Mouse (Mus musculus) kidney, adult 9 months (tissue): ENCODE measurements at regions not wholly inside any gene's neighbourhood (a gene's known extent, or its start where the extent isn't known, plus 50 kb on each side); places are given as distances from the start of the nearest gene placed in this dataset.

Experiments
- DNase-seq: peaks from one replicate; pipeline ENCODE4 v3.0.0; 2022

DNA sequence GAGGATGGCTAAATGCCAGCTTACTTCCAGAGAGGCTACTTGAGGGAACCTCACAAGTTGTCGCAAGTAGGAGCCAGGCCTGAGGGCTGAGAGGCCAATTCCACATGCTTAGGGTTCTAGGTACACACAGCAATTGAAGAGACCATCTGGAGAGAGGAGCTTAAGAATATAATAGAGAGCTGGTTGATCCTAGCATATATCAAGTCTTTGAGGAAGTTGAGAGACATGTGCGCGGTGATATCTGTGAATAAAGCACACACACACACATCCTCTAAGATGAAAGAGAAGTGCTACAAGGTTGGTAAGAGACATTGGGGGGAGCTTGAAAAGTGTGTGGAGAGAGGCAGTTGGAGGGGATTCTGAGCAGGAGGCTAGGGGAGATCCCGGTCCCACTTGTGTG is 189.5 kb downstream of the Zfp462 start:
- DNase-seq = no peak

DNA sequence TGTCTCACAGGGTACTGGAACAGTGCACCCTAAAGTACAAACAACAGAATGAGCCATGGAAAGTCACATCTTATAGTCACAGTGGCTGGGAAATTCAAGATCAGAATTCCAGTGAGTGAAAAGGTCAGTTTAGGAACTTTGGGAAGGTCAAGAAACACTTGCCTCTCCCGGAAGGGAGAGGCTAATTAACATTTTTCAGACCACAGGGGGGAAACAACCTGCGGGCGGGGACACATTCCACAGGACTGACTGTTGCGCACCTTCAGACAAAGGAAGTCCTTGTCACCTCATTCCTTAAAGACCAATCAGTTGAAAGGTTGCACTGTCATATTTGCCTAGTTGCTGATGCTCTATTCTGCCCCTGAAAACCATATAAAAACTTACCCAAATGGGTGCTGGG is 189.9 kb downstream of the Zfp462 start:
- no peak for DNase-seq

DNA sequence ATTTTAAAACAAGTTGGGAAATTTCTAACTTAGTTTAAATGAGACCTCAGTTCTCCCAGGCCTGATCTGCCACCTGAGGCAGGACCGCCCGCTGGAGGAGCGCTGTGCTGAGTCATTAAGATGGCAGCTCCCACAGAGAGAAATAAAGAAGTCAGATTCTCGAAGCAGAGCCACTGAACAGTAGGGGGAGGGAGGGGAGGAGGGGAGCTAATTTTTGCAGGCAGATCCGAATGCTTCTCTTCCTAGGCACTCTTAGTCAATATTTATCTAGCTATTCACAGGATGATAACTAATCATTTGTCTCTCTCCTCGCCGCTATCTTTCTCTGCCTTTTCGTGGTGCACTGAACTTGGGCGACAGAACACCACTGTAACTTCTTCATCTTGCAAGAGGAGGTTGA is 191.4 kb downstream of the Zfp462 start:
- DNase-seq = no peak

DNA sequence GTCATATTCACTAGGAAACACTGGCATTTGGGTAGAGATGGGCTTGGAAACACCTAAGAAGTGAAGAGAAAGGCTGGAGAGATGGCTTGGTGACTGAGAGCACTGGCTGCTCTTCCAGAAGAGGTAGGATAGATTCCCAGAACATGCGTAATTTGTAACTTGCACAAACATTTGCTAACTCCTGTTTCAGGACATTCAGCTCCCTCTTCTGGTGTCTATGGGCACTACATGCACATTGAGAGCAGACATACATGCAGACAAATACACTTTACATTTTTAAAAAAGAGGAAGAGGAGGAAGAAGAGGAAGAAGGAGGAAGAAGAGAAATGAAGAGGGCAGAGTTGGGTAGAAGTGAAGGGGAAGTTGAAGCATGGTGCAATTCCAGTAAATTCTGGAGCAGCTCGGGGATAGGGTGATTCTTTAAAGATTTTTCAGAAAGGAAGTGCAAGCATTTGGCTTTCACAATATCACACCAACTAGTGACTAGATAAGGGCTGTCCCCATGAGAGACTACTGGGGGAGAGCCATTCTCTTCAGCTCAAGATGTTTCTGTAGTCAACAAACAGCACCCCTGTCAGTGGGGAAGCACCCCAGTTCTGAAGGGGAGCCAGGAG is 193.0 kb downstream of the Zfp462 start:
- no peak for DNase-seq

DNA sequence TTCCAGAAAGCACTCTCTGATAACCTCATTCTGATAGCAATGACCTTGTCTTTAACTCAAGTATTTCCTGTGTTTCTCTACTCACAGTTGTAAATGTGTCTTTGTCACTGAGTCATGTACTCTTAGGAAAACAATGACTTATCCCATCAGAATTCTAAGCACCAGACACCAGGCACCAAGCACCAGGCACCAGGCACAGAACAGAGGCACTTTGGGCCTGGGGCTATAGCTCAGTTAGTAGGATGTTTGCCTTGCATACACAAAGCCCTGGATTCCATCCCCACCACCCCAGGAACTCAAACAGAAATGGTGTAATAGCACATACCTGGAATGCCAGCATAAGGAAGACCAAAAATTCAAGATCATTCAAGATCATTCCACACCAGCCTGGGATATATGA is 196.5 kb downstream of the Zfp462 start:
- no peak for DNase-seq

DNA sequence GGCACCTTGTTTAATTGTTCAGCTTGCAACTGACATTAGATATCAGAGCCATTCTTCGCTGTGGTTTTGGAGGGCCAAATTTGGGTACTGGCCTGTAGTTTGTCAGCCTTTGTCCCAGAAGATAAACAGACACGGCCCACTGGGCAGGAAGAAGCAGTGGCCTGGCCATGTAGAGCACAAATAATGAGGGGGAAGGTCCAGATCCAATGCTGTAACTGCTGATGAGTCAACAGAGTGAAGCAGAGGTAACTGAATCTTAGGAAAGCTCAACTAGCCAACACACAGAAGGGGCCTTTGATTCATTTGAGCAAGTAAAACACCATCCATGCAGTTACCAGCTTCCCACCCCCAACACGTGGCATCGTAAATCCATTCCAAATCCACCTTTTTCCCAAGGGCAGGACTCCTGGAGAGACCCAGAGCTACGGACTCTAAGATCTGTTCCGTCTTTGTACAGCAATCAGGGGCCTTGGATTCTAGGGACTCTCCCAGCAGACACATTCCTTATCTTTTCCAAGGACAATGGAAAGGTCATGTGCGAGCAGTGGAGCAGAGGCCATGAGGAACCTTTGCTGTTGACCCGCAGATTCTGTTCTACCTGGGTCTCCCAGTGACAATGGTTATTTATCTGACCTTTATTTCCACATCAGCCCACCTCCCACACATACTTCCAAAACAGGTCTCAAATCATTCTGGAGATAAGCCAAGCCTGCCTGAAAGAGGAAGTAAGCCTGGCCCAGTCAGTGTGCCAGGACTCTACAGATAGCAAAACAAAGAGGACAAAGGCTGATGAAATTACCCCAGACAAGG is 197.3 kb downstream of the Zfp462 start:
- DNase-seq = no peak

DNA sequence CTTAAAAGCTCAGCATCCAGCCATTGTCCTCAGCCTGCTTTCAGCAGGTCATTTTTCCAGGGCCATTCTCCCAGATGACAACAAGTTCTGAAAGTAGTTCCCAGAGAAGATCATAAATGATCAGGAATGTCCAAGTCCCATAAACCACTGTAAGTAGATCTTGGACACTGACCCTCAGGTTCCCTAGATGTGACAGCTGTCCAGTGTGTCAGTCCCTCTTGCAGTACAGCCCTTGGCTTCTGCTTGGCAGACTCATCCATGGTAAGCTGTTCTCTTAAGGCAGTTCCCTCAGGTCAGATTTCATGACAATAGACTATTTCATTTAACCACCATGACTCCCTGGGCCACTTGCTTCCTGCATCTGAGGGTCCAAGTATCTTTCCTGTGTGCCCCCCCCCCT is 198.6 kb downstream of the Zfp462 start:
- DNase-seq = no peak

DNA sequence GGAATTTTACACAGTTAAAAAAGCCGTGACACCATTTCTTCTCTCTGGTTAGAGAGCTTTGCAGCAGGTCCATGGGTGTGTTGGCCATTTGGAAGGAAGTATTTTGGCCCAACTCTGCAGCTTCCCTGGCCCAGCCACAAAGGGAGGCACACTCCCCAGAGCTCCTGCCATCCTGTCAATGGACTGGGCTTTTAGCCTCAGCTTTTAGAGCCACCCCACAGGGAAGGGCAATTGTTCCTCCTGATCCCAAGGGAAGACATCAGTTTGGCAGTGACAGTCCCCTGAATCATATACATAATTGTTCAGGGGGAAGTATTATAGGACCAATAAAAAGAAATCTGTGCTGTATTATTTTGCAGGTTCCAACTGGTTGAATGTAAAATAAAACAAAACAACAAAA is 200.1 kb downstream of the Zfp462 start:
- DNase-seq = no peak

DNA sequence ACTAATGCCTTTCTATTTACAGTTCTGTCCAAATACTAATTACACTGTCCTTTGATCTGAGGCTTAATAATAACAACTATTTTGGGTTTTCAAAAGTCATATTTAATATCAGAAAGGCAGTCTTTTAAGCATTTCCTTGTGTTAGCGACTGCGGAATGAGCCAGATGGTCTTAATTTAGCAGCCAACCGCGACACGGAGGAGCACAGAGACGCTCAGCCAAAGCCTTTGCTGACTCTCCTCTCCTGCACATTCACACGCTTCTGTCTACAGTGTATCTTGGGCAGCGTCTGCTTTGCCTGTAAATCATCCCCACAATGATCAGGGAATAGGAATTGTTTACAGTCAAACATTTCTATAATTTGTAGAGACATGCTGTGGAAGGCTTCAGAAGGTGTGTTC is 201.1 kb downstream of the Zfp462 start:
- no peak for DNase-seq

DNA sequence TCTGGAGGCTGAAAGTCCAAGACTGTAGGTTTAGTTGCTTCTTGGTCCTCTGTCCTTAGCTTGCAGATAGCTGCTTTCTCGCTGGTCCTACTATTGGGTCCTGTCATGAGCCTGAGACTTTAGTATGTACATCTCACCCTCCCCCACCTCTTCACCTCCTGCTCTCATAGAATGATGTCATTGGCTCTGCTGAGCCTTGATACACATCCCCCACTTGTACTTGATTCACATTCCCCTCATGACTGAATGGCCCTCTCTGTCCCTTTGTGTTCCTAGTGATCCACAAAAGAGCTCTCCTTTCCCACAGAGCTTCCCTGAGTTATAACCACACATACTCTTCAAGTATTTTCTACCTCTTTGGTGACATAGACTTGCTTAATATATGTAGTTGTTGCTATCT is 201.5 kb upstream of the Rad23b start:
- no peak for DNase-seq

DNA sequence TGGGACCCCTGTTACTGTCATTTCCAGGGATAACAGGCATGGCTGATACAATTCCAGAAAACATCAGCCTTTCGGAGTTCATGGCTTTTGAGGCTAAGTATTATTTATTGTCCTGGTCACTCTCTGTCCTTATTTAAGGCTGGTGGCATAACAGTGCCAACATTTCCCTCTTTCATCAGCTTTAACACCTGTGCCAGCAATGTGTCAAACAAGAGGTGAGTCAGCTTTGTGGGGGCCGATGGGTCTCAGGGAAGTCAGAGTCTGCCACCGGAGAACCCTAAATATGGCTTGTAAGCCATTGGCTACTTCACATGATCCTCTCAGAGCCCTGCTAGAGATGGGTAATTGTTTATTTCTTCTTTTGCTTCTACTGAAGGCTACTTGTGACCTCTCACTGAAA is 195.3 kb upstream of the Rad23b start:
- DNase-seq = no peak

DNA sequence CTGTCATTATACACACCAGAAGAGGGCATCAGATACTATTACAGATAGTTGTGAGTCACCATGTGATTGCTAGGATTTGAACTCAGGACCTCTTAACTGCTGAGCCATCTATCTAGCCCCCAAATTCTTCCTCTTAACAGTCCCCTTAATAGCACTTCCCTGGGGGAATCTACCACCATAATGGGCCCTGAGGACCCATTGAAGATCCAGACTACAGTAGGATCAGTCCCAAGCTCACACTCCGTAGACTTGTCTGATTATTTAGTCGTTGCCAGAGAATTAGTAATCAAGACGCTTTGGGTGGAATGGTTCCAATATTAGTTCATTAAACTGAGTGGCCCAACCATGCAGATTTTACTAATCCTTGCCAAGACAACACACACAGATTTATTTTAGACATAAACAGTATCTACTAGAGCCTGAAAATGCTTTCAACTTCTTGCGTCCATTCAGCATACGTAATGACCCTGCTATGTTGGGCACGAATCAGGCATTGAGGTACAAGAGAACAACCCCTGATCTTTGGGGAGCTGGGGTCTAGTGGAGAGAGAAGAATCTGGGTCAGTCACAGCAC is 191.6 kb upstream of the Rad23b start:
- DNase-seq = no peak

DNA sequence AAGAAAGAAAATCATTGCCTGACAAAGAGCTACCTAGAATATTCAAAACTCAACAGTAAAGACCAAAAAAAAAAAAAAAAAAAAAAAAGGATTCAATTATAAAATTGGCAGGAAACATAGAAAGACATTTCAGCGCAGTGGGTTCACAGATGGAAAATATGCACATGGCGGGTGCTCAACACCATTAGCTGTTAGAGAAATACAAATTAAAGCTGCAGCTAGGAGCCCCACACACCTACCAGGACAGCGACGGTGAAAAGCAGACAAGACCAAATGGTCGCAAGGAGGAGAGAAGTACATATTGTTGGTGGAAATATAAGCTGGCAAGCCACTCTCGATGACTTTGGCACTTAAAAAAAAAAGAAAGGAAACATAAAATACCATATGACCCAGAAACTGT is 183.6 kb upstream of the Rad23b start:
- no peak for DNase-seq

DNA sequence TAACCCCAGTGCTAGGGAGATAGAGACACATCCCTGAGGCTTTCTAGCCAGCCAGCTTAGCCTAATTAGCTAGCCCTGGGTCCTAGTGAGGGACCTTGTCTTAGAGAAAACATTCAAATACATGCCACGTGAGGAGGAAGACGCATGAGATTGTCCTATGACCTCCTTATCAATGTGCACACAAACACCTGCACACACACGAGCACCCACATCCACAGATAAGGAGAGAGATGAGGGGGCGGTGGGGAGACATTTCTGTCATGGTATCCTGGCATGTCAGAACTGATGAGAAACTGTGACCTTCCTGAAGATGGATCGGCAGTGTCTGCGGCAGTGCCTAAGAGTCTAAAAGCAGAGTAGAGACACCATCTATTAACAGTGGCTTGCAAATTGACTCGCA is 180.8 kb upstream of the Rad23b start:
- DNase-seq = no peak

DNA sequence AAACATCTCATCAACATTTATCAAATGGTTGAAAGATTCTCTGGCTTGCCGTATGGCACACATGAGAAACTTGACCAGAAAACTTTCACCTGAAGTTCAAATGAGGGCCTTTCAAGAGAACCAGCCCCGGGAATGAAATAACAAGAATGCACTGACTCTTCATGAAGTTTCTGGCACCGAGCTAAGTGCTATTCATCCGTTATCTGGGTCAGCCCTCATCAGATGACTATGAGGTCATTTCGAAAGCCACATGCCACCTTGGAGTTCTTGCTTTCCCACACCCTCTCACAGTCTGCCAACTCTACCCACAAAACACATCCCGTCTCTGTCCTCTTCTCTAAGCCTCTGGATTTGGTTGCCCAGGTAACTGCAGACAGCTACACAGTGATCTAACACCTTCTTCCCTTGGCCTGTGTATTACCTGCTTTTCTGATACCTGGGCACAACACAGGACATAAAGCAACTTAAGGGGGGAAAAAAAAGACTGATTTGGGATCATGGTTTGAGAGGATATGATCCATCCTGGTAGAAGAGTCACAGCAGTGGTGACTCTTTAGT is 177.4 kb upstream of the Rad23b start:
- no peak for DNase-seq

DNA sequence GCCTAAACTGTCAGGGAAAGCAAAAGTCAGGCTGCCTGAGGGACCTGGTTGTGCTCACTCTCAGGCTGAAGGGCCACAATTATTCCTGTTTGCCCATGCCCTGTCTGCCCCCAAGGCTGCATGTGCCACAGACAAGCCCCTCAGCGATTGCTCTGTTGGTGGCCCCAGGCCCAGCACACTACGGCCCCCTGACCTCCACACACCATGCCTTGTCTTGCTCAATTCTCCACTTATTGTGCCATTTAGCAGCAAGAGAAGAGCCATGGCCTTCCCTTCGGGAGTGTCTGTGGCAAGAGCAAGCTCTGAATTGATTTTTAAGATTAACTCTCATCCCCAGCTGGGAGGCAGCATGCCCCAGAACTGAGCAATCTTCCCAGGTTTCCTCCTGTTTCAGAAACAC is 173.8 kb upstream of the Rad23b start:
- DNase-seq = no peak

DNA sequence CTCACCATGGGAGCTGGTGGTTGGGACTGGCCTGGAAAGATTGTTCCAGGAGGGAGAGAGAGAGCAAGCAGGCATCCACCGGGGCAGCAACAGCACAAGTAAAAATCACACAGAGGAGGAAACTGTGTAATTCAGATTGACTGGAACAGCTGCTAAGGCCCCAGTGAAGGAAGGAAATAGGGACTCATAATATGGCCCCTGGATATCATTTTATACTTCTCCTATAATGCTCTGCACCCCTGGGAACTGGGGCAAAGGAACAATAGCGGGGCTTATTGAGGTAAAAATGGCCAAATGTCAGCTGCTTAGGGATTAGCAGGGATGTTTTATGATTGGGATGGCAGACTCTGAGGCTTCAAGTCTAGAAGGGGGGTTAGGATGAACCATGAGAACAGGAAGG is 170.4 kb upstream of the Rad23b start:
- no peak for DNase-seq

DNA sequence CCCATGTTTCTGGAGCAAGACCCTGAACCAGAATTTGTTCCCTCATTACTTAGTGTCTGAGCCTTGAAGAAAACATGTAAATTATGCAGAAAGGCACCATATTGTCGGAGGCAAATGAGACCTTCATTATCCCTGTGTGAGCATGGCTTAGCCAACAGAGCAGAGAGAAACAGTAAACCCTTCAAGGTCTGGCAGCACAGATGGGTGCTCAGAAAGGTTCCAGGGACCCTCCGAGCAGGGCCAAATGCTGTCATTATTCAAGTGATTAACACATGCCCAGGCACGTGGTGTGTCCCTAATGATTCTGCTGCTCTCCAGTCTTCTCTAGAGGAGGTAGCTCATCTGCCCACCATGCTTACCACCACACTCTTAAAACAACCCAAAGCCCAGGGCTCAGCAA is 166.3 kb upstream of the Rad23b start:
- DNase-seq = no peak

DNA sequence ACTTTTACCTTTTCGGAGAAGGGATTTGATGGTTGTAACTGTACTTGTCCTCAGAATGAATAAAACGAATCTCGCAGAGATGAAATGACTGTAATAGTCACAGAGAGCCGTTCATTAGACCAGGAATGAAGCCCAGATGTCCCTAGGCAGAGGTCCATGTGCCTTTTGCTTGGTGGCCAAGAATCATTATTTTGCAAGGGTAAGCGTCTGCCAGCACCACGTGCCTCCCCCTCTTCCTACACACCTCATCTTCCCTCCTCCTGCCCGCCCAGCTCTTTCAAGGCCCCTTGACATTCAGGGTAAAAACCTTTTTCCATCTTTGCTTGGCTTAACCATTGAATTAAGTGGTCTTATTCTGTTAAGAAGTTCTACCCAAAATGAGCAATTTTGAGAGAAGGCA is 161.1 kb upstream of the Rad23b start:
- no peak for DNase-seq

DNA sequence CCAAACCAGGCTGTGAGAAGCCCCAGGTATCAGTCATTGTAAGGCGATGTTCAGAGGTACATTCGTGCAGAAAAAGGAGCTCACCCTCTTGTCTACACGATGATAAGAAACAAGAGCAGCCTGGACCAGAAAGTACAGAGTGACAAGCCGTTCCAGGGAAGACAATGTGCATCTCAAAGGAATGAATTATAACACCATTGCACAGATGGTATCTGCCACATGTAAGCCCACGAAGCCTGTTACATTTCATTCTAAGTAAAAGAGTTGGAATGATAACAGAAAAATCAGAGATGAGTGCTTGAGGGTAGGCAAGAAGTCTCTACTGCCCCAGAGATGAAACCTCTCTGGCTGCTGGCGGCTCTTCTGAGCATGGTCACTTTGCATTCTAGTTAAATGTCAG is 159.3 kb upstream of the Rad23b start:
- DNase-seq = no peak

DNA sequence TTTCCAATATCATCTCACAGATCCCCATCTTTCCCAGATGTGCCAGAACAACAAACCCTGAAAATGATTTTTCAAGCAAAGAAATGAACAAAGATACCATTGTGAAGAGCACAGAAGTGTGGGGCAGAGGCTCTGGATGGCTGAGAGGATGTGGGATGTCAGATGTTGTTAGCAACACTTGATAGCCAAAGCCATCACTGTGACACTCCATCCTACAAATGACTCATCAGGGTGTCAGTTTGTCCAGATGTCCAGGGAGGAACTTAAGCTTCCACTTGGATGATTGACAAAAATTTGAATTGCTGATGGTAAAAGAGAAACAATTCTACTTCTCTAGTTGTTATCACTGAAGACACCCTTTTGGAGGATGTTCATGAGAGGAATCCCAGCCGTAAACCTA is 155.8 kb upstream of the Rad23b start:
- DNase-seq = no peak

DNA sequence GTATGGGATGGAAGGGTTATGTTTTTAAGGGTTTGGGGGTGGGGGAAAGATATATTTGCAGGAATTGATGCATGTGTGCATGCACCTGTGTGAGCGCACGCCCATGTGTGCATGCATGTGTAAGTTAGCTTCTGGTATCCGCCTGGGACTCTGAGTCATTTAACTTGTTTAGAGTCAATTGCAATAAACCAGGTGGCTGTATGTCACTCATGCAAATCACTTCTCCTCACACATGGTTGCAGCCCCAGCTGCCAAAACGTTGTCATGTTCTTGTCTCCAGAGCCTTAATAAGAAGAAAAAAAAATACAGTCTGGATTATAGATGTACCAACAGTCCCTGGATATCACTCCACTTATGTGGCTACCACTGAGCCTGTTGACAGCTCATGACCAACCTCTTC is 155.3 kb upstream of the Rad23b start:
- DNase-seq = no peak

DNA sequence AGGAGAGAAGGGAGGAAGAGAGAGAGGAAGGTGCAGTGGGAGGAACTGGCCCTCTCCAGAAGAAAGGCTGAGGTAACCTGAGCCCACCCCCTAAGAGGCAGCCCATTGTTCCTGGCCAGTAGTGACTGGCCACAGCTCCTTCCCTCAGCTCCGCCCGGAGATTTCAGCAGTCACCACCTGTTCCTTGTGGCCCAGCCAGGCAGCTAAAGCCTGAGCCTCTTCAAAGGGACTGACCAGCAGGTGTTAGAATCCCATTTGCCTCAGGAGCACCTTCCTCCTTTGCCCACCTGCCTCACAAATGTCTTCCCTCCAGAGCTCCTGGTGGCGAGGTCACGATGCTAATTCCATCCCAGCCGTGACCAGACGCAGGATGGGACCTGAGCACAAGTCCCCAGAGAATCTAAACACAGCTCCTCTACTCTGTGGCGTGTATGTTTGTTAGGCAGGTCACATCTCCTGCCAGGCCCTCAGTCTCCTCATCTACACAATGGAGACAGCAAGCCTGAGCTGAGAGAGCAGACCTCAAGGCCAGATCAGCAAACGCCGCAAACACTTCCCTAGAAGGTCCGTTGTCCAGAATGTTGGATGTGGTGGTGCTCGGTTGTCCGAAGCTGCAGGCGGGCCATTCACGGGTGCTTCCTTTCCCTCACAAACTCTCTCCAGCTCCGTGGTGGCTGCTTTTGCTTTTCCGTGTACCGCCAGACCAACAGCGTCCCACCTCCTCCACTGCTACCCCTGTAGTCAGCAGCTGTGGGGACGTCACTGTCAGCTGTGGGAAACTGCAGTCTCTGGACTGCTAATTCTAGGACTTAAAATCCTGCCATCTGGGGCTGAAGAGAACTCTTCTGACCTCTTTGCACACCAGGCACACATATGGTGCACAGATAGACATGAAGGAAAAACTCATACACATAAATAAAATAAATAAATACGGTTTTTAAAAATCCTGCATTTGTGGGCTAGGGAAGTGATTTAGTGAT is 145.8 kb upstream of the Rad23b start:
- no peak for DNase-seq
